Mouse (Mus musculus) frontal cortex, adult (tissue): Measurements from ENCODE around the gene Mfsd4b2.
"Not testable (repeated sequence)": the region's sequence is repeated elsewhere in the genome, so short reads cannot be mapped to it uniquely, and the experiment has no call there.

Experiments used
- ATAC-seq: cut with Nextera tagmentation; 2 replicates; pipeline ENCODE4 v1.9.2; 2017; ENCODE audit warnings: mild to moderate bottlenecking, moderate library complexity, mixed read lengths; ENCODE audit not compliant: low TSS enrichment

The Mfsd4b2 gene

GRCm38 (mm10) chr10:39926616-39927139, at the start of gene Mfsd4b2:
Mfsd4b2 (minus strand) TSS chr10:39926923.
- ATAC-seq, result peak; percentile 65

GRCm38 (mm10) chr10:39975771-39976170, 49.0 kb upstream of the Mfsd4b2 start:
- no peak for ATAC-seq

GRCm38 (mm10) chr10:39974982-39975381, 48.3 kb upstream of the Mfsd4b2 start:
- peak; percentile 67; the same call in 1 of the 2 replicates for ATAC-seq

- ATAC-seq, result no peak
Observed at GRCm38 (mm10) chr10:39967512-39967911, 40.8 kb upstream of the Mfsd4b2 start.

- no peak for ATAC-seq
Observed at GRCm38 (mm10) chr10:39961906-39962305, 35.2 kb upstream of the Mfsd4b2 start.

GRCm38 (mm10) chr10:39960441-39960822, 33.7 kb upstream of the Mfsd4b2 start:
- 0 out of 2 replicates have a peak, but pooled peaks have one; percentile 5 for ATAC-seq

- ATAC-seq, result peak; percentile 96
Observed at GRCm38 (mm10) chr10:39959761-39960440, 33.2 kb upstream of the Mfsd4b2 start, which contains the start of gene Mfsd4b3. Mfsd4b3 (minus strand) TSS chr10:39960153.

- ATAC-seq, result peak; percentile 73
Observed at GRCm38 (mm10) chr10:39958266-39958665, 31.5 kb upstream of the Mfsd4b2 start.

- ATAC-seq, result no peak
Observed at GRCm38 (mm10) chr10:39956340-39956878, 29.7 kb upstream of the Mfsd4b2 start.

GRCm38 (mm10) chr10:39955163-39955562, 28.4 kb upstream of the Mfsd4b2 start:
- no peak for ATAC-seq

- ATAC-seq, result no peak
Observed at GRCm38 (mm10) chr10:39949377-39949954, 22.7 kb upstream of the Mfsd4b2 start.

- not testable (repeated sequence) for ATAC-seq
Observed at GRCm38 (mm10) chr10:39947195-39947594, 20.5 kb upstream of the Mfsd4b2 start.

- ATAC-seq, result no peak
Observed at GRCm38 (mm10) chr10:39936553-39936952, 9.8 kb upstream of the Mfsd4b2 start.

- ATAC-seq, result not testable (repeated sequence)
Observed at GRCm38 (mm10) chr10:39924556-39924955, 2.2 kb downstream of the Mfsd4b2 start.

- no peak for ATAC-seq
Observed at GRCm38 (mm10) chr10:39912616-39913015, 14.1 kb downstream of the Mfsd4b2 start.

- ATAC-seq, result no peak
Observed at GRCm38 (mm10) chr10:39908768-39909441, 17.8 kb downstream of the Mfsd4b2 start.

- no peak for ATAC-seq
Observed at GRCm38 (mm10) chr10:39906799-39907658, 19.7 kb downstream of the Mfsd4b2 start.

- no peak for ATAC-seq
Observed at GRCm38 (mm10) chr10:39904191-39904590, 22.5 kb downstream of the Mfsd4b2 start.

GRCm38 (mm10) chr10:39898874-39899371, 27.8 kb downstream of the Mfsd4b2 start, which contains the start of gene Mfsd4b4:
Mfsd4b4 (minus strand) TSS chr10:39899238.
- peak; percentile 100 for ATAC-seq

GRCm38 (mm10) chr10:39896503-39896902, 30.2 kb downstream of the Mfsd4b2 start:
- no peak for ATAC-seq
